Mouse (Mus musculus): ENCODE results near the gene Myg1. TPM values are rescaled to one million over a fixed set of nuclear protein-coding genes. Genes with fewer than 3 reads are reported as not detected.
"Not testable (repeated sequence)": the region's sequence is repeated elsewhere in the genome, so short reads cannot be mapped to it uniquely, and the experiment has no call there.

The Myg1 gene
- polyA plus RNA-seq, 1 experiment from 2014 or later: 87.1 TPM

- in situ Hi-C loops (cut with MboI; ENCODE audit: low pct_unique_long_range_greater_than_20kb): no loop called here
- POLR2A ChIA-PET: no interaction called here
- TF ChIP-seq CTCF (IDR thresholded peaks at IDR 0.05): no peak
- DNase-seq (ENCODE audit: low read depth, low spot score) (no peak), ATAC-seq (no peak)
- no peaks in the 10 kb centered on the region for H3K27me3 ChIP-seq
- CTCF ChIA-PET: no interaction called here
Measured at GRCm38 (mm10) chr15:102311489-102311888, 20.0 kb upstream of the Myg1 start.

DNA sequence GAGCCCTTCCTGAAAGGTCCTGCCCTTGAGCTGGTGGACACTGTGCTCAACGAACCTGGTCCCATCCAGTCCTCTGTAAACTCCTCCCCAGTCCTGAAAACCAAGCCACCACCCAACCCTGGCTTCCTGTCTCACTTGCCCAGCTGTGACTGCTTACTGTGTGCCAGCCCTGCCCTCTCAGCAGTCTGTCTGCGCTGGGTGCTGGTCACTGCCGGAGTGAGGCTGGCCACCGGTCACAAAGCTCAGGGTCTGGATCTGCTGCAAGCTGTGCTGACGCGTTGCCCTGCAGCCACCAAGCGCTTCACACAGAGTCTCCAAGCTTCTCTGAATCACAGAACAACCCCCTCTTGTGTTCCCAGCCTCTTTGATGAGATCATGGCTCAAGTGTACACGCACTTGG lies 16.2 kb upstream of the Myg1 start:
- no peaks in the 10 kb centered on the region for H3K27me3 ChIP-seq
- CTCF ChIA-PET: interaction anchor here (1.4 to 2.9 kb wide), 6 partner anchors 9 to 74 kb away, joined by 3 to 12 read pairs (median 7); partner anchors contain the start of gene Pfdn5
- DNase-seq (ENCODE audit: low read depth, low spot score) (no peak), ATAC-seq (no peak)
- in situ Hi-C loops (cut with MboI; ENCODE audit: low pct_unique_long_range_greater_than_20kb): no loop called here
- POLR2A ChIA-PET: interaction anchor here (0.6 to 1.1 kb wide), 2 partner anchors 11 to 119 kb away, joined by 6 read pairs; no protein-coding TSS in a partner anchor
- no peak for TF ChIP-seq CTCF (IDR thresholded peaks at IDR 0.05)

DNA sequence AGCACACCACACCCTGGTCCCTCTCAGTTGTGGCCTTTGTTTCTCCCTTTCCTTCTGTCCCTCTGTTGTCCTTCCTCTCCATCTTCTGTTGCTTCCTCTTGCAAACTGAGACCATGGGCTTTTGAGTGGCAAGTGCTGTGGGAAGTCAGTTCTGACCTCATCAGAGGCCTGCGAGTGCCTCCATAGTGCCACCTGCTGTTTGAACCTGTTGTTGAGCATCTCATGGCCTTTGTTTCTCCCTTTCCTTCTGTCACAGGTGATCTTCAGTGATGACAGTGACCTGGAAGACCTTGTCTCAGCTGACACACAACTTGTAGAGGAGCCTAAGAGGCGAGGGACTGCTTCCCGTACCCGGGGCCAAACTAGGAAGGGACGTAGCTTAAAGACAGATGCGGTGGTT lies 15.2 kb upstream of the Myg1 start:
- CTCF ChIA-PET: interaction anchor here (0.8 to 2.9 kb wide), 7 partner anchors 10 to 75 kb away, joined by 3 to 12 read pairs (median 7); partner anchors contain the start of gene Pfdn5
- H3K27me3 ChIP-seq: no peaks in the 10 kb centered on the region
- ATAC-seq (no peak), DNase-seq (ENCODE audit: low read depth, low spot score) (no peak)
- no peak for TF ChIP-seq CTCF (IDR thresholded peaks at IDR 0.05)
- POLR2A ChIA-PET: interaction anchor here (0.6 to 1.1 kb wide), 2 partner anchors 12 to 36 kb away, joined by 4 to 6 read pairs; no protein-coding TSS in a partner anchor
- in situ Hi-C loops (cut with MboI; ENCODE audit: low pct_unique_long_range_greater_than_20kb): no loop called here

- CTCF ChIA-PET: interaction anchor here (0.8 to 1.0 kb wide), 2 partner anchors 19 to 36 kb away, joined by 3 read pairs; no protein-coding TSS in a partner anchor
- no peak for TF ChIP-seq CTCF (IDR thresholded peaks at IDR 0.05)
Measured at GRCm38 (mm10) chr15:102324654-102325473, 6.6 kb upstream of the Myg1 start.

GRCm38 (mm10) chr15:102326022-102326576 lies 5.4 kb upstream of the Myg1 start, which contains the start of gene Pfdn5:
TSS of gene Pfdn5 (plus strand) at chr15:102326116.
- CTCF ChIA-PET: interaction anchor here (1.1 to 1.7 kb wide), 4 partner anchors 9 to 56 kb away, joined by 3 to 4 read pairs (median 4); no protein-coding TSS in a partner anchor
- in situ Hi-C loops (cut with MboI; ENCODE audit: low pct_unique_long_range_greater_than_20kb): no loop called here
- peak; percentile 50 for DNase-seq (ENCODE audit: low read depth, low spot score)
- no peaks in the 10 kb centered on the region for H3K27me3 ChIP-seq
- ATAC-seq: peak; percentile 66
- POLR2A ChIA-PET: interaction anchor here (0.9 to 1.2 kb wide), 6 partner anchors 8 to 68 kb away, joined by 3 to 4 read pairs (median 3); partner anchors contain the start of gene Aaas
- TF ChIP-seq CTCF (IDR thresholded peaks at IDR 0.05): no peak

More at GRCm38 (mm10) chr15:102324654-102325473, 6.6 kb upstream of the Myg1 start:
- in situ Hi-C loops (cut with MboI; ENCODE audit: low pct_unique_long_range_greater_than_20kb): no loop called here
- POLR2A ChIA-PET: interaction anchor here (0.8 kb wide), 1 partner anchor 14 kb away, joined by 3 read pairs; no protein-coding TSS in a partner anchor
- DNase-seq (ENCODE audit: low read depth, low spot score): no peak
- no peak for ATAC-seq
- H3K27me3 ChIP-seq: no peaks in the 10 kb centered on the region

GRCm38 (mm10) chr15:102326892-102327291 lies 4.6 kb upstream of the Myg1 start:
- CTCF ChIA-PET: interaction anchor here (1.1 to 1.7 kb wide), 4 partner anchors 8 to 55 kb away, joined by 3 to 4 read pairs (median 4); no protein-coding TSS in a partner anchor
- H3K27me3 ChIP-seq: no peaks in the 10 kb centered on the region
- no peak for TF ChIP-seq CTCF (IDR thresholded peaks at IDR 0.05)

DNA sequence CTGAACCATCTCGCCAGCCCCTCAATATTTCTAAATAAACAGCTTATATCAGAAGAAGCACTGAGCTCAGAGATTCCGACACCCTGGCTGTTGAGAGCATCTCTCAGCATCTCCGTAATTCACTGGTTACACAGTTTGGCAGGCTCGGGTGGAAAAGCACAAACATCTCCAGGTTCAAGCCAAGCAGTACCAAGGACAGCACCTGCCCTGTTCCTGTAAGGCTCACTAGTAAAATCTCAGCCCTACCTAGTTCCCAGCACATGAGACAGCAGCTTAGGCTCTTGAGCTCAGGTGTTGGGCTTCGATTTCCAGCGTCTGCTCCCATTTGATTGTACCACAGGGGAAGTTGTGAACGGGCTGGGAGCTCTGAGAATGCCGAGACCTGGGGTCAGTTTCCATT lies 3.7 kb downstream of the Myg1 start:
- DNase-seq (ENCODE audit: low read depth, low spot score) (no peak), ATAC-seq (no peak)
- POLR2A ChIA-PET: interaction anchor here (0.6 kb wide), 1 partner anchor 41 kb away, joined by 4 read pairs; no protein-coding TSS in a partner anchor
- CTCF ChIA-PET: interaction anchor here (0.8 to 1.3 kb wide), 2 partner anchors 9 to 42 kb away, joined by 4 read pairs; partner anchors contain the start of gene Pfdn5
- H3K27me3 ChIP-seq: no peaks in the 10 kb centered on the region
- no peak for TF ChIP-seq CTCF (IDR thresholded peaks at IDR 0.05)
- in situ Hi-C loops (cut with MboI; ENCODE audit: low pct_unique_long_range_greater_than_20kb): loop anchor here (5.0 kb wide), 1 partner anchor 42 kb away; no protein-coding TSS in a partner anchor

More at GRCm38 (mm10) chr15:102326892-102327291, 4.6 kb upstream of the Myg1 start:
- DNase-seq (ENCODE audit: low read depth, low spot score): no peak
- in situ Hi-C loops (cut with MboI; ENCODE audit: low pct_unique_long_range_greater_than_20kb): no loop called here
- POLR2A ChIA-PET: interaction anchor here (0.9 to 1.2 kb wide), 6 partner anchors 7 to 68 kb away, joined by 3 to 4 read pairs (median 3); partner anchors contain the start of gene Aaas
- ATAC-seq: no peak

DNA sequence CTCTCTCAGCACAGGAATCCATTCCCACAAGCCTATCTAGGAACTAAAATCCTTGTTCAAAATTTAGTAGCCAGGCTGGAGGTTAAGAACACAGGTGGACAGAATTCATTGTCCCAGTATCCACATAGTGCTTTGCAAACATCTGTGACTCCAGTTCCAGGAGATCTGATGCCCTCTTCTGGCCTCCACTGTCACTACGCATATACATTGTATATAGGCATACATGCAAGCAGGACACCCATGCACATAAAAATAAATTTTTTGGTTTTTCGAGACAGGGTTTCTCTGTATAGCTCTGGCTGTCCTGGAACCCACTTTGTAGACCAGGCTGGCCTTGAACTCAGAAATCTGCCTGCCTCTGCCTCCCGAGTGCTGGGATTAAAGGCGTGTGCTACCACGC lies 4.4 kb downstream of the Myg1 start:
- not testable (repeated sequence) for H3K27me3 ChIP-seq; ATAC-seq; DNase-seq (ENCODE audit: low read depth, low spot score)
- CTCF ChIA-PET: interaction anchor here (0.8 to 1.3 kb wide), 2 partner anchors 10 to 41 kb away, joined by 4 read pairs; partner anchors contain the start of gene Pfdn5
- in situ Hi-C loops (cut with MboI; ENCODE audit: low pct_unique_long_range_greater_than_20kb): loop anchor here (5.0 kb wide), 1 partner anchor 41 kb away; no protein-coding TSS in a partner anchor
- POLR2A ChIA-PET: interaction anchor here (1.0 to 1.2 kb wide), 3 partner anchors 9 to 13 kb away, joined by 3 read pairs; no protein-coding TSS in a partner anchor

- H3K27me3 ChIP-seq: no peaks in the 10 kb centered on the region
- TF ChIP-seq CTCF (IDR thresholded peaks at IDR 0.05): no peak
- DNase-seq (ENCODE audit: low read depth, low spot score): no peak
- ChIA-PET CTCF (interaction anchor here (0.7 kb wide), 1 partner anchor 25 kb away, joined by 3 read pairs; no protein-coding TSS in a partner anchor), POLR2A (interaction anchor here (1.0 to 1.2 kb wide), 3 partner anchors 9 to 12 kb away, joined by 3 read pairs; no protein-coding TSS in a partner anchor)
- in situ Hi-C loops (cut with MboI; ENCODE audit: low pct_unique_long_range_greater_than_20kb): loop anchor here (5.0 kb wide), 1 partner anchor 40 kb away; no protein-coding TSS in a partner anchor
- ATAC-seq: no peak
Measured at GRCm38 (mm10) chr15:102336946-102337345, 5.4 kb downstream of the Myg1 start.

DNA sequence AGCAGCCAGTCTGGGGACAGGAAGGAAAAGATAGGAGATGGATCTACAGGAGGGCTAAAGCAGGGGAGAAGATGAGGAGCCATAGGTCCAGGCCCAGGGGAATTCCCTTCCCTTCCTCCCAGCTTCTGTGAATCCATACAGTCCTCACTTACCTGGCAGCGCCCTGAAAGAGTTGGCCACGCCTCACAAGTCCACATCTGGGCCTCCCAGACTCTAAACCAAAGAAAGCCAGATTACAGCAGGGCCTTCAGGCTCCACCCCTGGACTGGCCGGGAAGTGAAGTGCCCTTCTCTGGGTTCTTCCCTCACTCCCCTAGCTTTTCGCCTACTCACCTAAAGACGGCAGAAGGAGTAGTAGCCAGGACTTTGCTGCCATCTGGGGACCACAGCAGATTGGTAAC lies 8.1 kb downstream of the Myg1 start:
- TF ChIP-seq CTCF (IDR thresholded peaks at IDR 0.05): no peak
- in situ Hi-C loops (cut with MboI; ENCODE audit: low pct_unique_long_range_greater_than_20kb): loop anchor here (5.0 kb wide), 1 partner anchor 38 kb away; no protein-coding TSS in a partner anchor
- no peaks in the 10 kb centered on the region for H3K27me3 ChIP-seq
- DNase-seq (ENCODE audit: low read depth, low spot score) (no peak), ATAC-seq (no peak)
- CTCF ChIA-PET: no interaction called here
- POLR2A ChIA-PET: no interaction called here
